In the genomic region with DNA sequence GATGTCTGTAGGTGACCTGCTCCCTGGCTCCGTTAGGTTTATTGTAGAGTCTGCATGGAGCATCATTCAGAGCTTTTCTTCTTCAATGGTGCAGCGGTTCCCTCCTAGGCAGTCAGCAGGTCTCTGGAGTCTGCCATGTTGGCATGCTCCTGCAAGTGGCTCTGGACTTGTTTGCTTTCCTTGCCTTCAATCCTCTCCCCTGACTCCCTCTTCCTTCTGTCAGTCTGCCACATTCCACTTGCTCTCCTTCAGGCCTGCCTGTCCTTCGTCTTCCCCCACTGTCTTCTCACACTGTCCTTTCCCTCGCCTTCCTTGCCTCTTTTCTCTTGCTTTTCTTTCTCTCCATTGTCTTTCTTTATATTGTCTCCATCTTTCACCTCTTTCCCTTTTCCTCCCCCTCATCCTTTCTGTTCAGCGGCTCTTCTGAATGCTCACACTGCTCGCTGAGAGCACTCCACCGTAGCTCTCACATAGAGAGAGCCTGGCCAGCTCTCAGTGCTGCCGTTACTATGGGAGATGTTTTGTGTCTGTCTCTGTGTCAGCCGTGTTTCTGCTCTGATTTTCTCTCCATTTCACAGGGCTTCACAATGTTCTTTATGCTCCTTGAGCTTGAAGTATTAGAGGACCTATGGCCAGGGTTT, we compare ENCODE assay signal across 15 mouse cellular contexts.
DNase-seq lines count a peak whose midpoint lies in the region; ATAC-seq and TF ChIP-seq lines count a peak whose summit lies in the region.
"Had no signal": no experiment of that assay in that cellular context is flagged by ENCODE, and none has a peak within 500 bp of the region (broad histone marks: within the 10 kb centered on the region; RNA-seq: fewer than 3 reads in every experiment).

No protein-coding gene starts in this region.

- H3K9ac ChIP-seq in midbrain, embryonic 12.5 days (replicated peaks) = no peak overlapping the region
- H3K9ac ChIP-seq: liver, embryonic 14.5 days had no signal

- no peak overlapping the region for H3K4me3 ChIP-seq in hindbrain, embryonic 10.5 days
- H3K4me3 ChIP-seq in midbrain, embryonic 12.5 days = no peak overlapping the region
- H3K4me3 ChIP-seq: erythroblast, embryonic 14.5 days had no signal

- H3K36me3 ChIP-seq in hindbrain, embryonic 10.5 days = no peaks in the 10 kb centered on the region
- no peaks in the 10 kb centered on the region for H3K36me3 ChIP-seq in midbrain, embryonic 12.5 days

- no peak for TF ChIP-seq POLR2A in brain, embryonic 14.5 days (IDR thresholded peaks at IDR 0.05; ENCODE audit: borderline replicate concordance, extremely low read depth, insufficient read depth, insufficient read length, poor library complexity, severe bottlenecking)

- peak overlapping the region; percentile 86 for H3K27ac ChIP-seq in hindbrain, embryonic 10.5 days
- H3K27ac ChIP-seq in midbrain, embryonic 12.5 days (replicated peaks) = peak overlapping the region; percentile 54
- H3K27ac ChIP-seq: liver, embryonic 14.5 days had no signal

- no peak; the same call in 1 of the 2 replicates for ATAC-seq in midbrain, embryonic 12.5 days (ENCODE audit: low FRiP score, low read depth)

- H3K4me2 ChIP-seq in midbrain, embryonic 12.5 days (replicated peaks) = no peak overlapping the region

- DNase-seq in brain, adult 2 months (ENCODE audit: low read depth, low spot score) = peak; percentile 51
- peak; percentile 72 for DNase-seq in brain, embryonic 14.5 days (ENCODE audit: low read depth)
- no peak for DNase-seq in hindbrain, embryonic 10.5 days (ENCODE audit: low spot score)
- DNase-seq in lung, postnatal 36 days = no peak
- DNase-seq in urinary bladder, postnatal 4 days (ENCODE audit: low spot score in 2 of 2) = no peak
- DNase-seq in urinary bladder, postnatal 14 days (ENCODE audit: low spot score) = no peak
- DNase-seq: cerebellum, adult 9-10 months; embryo, embryonic 11 days; kidney, adult 18-20 months; kidney, postnatal 36 days; layer of hippocampus, postnatal 36 days; lung, postnatal 4 days had no signal

- H3K4me1 ChIP-seq in hindbrain, embryonic 10.5 days (replicated peaks) = peaks cover 51% of the 10 kb centered on the region
- peaks cover 38% of the 10 kb centered on the region for H3K4me1 ChIP-seq in midbrain, embryonic 12.5 days

- H3K9me3 ChIP-seq in hindbrain, embryonic 10.5 days = 0 out of 2 replicates have a peak, but pooled peaks cover 7% of the 10 kb centered on the region
- H3K9me3 ChIP-seq in midbrain, embryonic 12.5 days = no peaks in the 10 kb centered on the region

- TF ChIP-seq CTCF in brain, embryonic 14.5 days (IDR thresholded peaks at IDR 0.05; ENCODE audit: borderline replicate concordance, extremely low read depth, insufficient read depth, insufficient read length) = no peak

- 47% methylated on average over 9 of the region's 9 CpGs for WGBS in hindbrain, embryonic 10.5 days
- WGBS in midbrain, embryonic 12.5 days = 34% methylated on average over 9 of the region's 9 CpGs

- no peaks in the 10 kb centered on the region for H3K27me3 ChIP-seq in hindbrain, embryonic 10.5 days (ENCODE audit: insufficient read depth, poor library complexity, severe bottlenecking)
- H3K27me3 ChIP-seq in midbrain, embryonic 12.5 days = no peaks in the 10 kb centered on the region

Comparison
In these comparisons a context has a peak if more than half of its experiments do, and no peak if none do; other contexts are left out.
1. DNase-seq: peak in brain, adult 2 months (single experiment) and brain, embryonic 14.5 days (single experiment); none in hindbrain, embryonic 10.5 days (single experiment), lung, postnatal 36 days (single experiment), urinary bladder, postnatal 4 days (0 of 2) and urinary bladder, postnatal 14 days (single experiment).